Mouse (Mus musculus): Measurements from ENCODE around the gene Entpd7. TPM values are rescaled to one million over a fixed set of nuclear protein-coding genes. Genes with fewer than 3 reads are reported as not detected.

The Entpd7 gene
- 10 to 100 TPM; 15.9 to 16.7 TPM for total RNA-seq (2021)
- long read RNA-seq, full-length matches to known transcripts = 1 of 8 reads
- long read RNA-seq, partial matches to known transcripts = 0 of 8 reads
- long read RNA-seq, other reads (novel, unspliced or antisense) = 7 of 8 reads

- DNase-seq (ENCODE audit: low spot score in 2 of 2) = peak; percentile 98
Observed at GRCm38 (mm10) chr19:43689419-43690246, at the start of gene Entpd7. Gene Entpd7 (plus strand): TSS chr19:43689672.

- DNase-seq (ENCODE audit: low spot score in 2 of 2) = no peak
Observed at GRCm38 (mm10) chr19:43641833-43642232, 47.6 kb upstream of the Entpd7 start.

DNA sequence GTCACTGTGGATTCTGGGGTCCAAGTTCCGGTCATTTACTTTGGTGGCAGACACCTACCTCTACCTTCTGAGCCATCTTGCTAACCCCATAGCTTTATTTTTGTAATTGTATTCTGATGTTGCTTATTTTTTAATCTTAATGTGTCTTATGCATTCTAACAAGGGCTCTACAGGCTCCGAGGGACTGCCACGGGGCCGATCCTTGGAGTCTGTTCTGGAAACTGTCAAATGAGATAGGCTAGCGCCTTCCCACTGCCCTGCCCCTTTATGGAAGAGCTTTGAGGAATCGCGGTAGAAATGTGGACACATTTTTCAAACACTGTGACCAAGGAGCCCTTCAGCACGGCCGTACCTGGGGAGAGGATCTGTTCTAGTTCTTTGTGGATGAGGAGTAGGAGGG lies 46.6 kb upstream of the Entpd7 start:
- DNase-seq (ENCODE audit: low spot score in 2 of 2) = no peak

DNA sequence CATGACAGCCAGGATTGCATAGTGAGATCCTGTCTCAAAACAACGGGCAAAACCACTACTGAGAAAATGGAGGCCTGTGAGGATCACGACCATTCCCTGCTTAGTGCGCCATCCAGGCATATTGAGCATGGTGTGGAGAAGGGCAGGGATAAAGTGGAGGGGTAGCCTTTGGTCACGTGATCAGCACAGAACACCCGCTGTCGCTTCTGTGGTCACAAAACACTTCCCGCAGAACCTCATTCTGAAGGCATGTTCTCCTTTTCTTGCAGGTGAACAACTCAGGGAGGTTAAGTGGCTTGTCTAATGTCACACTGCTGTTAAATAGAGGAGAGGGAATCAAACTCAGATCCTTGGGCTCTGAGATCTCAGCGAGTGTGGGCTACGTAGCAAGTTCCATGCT lies 44.0 kb upstream of the Entpd7 start:
- no peak for DNase-seq (ENCODE audit: low spot score in 2 of 2)

DNA sequence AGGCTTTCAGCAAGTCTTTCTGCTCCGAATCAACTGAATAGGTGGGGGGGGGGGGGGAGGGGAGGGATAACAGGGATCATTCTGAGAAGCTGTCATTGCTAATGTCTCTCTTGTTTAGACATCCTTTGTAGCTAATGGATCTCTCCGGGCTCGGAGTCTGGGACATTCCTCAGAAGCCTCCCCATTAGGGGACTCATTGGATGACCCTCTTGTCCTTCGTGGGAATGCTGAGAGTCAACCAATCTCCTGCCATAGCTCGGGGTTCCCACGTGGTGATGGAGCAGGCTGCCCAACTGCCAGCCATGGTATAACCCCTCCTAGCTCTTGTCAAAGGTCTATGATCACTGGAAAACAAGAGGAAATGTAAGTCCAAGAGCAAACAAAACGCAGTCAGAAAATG lies 42.6 kb upstream of the Entpd7 start:
- DNase-seq (ENCODE audit: low spot score in 2 of 2) = no peak

DNA sequence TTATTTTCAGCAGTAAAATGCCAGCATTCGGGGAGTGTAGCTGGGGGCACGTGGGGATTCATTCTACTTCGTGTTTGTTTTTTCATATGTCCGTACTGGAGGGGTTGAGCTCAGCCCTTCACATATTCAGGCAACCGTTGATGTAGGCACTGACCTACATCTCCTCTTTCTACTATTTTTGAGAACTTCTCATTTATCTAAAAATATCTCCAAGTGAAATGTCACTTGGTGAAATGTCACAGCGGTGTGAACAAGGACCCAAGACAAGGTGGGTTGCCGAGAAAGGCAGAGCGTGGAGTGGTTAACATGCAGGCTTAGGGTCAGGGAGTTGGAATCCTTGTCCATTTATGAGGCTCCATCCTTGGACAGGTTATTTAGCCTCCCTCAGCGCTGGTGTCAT lies 42.2 kb upstream of the Entpd7 start:
- no peak for DNase-seq (ENCODE audit: low spot score in 2 of 2)

DNA sequence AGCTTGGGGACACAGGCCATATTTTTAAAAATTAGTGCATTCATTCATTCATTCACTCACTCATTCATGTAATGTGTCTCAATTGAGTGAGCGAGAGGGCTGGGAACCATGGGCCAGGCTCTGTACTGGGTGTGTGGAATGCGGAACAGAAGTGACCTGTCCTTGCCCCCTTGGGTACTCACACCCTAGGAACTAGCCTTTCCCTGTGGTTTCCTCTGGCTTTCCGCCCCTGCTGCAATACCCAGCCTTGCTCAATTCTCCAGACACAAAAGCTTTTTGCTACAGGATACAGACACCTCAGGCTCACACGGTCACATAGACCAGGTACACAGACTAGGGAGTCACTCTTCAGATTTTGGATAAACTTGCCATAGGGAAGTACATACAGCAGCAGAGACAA lies 41.1 kb upstream of the Entpd7 start:
- no peak for DNase-seq (ENCODE audit: low spot score in 2 of 2)

DNA sequence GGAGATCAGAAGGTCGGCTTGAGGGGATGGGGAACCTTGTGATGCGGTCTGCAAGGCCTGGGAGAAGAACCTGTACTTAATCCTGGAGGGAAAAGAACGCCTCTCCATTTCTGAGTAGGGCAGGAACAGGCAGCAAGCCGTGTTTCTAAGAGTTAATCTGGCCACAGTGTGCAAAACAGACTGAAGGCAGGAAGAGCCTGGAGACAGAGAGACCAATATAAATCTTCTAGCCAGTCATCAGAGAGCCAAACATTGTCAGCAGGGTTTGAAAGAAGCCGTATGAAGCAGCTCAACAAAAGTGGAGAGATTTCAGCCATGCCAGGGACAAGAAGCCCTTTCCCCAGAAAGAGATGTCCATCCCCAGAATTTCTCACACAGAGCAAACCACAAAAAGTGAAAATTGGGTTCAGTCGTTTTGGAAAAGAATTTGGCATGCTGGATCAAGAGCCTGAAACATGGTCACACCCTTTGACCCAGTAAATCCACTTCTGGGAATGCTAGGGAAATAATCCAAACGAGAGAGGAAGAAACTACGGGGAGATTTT lies 38.2 kb upstream of the Entpd7 start:
- DNase-seq (ENCODE audit: low spot score in 2 of 2) = no peak

DNA sequence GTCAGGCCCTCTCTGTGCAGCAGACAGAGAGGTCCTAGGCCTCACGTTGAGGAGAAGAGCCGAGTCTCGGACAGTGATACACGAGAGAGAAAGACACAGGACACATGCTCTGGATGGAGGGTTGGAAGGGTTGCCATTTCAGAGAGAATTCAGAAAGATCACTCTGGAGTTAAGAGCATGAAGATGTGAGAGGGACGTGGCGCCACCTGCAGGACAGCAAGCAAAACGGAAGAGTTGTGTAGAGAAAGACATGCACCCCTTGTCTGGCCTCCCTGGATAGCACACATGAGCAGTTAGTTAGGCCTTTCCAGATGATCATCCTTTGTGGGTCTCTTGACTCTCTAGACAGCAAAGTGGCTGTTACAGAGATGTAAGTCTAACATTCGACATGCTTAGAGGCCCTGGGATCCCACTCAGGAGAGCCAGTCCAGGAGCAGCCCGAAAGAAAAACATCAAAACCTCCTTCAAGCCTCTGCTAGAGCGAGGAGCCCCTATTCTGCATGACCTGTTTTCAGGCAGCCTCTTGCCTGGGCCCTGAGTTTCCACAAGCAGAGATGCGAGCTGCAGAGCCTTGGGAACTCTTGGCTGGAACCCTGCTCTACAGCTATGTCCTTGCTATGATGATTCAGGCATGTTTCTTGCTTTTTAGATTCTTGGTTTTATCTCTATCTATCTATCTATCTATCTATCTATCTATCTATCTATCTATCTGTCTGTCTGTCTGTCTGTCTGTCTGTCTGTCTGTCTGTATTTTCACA lies 33.6 kb upstream of the Entpd7 start:
- peak in 1 of 2 experiments; percentile 64 for DNase-seq (ENCODE audit: low spot score in 2 of 2)

- no peak for DNase-seq (ENCODE audit: low spot score in 2 of 2)
Observed at GRCm38 (mm10) chr19:43659632-43660031, 29.8 kb upstream of the Entpd7 start.

DNA sequence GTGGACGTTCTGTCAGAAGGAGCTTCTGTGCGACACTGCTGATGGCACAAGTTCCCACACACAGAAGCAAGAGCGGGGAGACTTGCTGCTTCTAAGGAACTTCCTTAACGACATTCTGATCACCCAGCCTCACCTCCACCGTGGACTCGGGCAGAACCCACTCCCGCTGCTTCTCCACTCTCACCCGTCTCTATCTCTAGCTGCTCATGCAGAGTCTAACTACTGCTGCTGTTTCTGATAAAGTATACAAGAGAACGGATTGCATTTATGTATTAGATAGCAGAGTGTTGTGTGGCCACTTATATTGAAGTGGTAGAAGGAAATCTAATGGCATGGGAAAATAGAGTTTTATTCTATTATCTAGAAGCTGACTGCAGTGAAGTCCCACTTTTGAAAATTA lies 28.7 kb upstream of the Entpd7 start:
- DNase-seq (ENCODE audit: low spot score in 2 of 2) = no peak

DNA sequence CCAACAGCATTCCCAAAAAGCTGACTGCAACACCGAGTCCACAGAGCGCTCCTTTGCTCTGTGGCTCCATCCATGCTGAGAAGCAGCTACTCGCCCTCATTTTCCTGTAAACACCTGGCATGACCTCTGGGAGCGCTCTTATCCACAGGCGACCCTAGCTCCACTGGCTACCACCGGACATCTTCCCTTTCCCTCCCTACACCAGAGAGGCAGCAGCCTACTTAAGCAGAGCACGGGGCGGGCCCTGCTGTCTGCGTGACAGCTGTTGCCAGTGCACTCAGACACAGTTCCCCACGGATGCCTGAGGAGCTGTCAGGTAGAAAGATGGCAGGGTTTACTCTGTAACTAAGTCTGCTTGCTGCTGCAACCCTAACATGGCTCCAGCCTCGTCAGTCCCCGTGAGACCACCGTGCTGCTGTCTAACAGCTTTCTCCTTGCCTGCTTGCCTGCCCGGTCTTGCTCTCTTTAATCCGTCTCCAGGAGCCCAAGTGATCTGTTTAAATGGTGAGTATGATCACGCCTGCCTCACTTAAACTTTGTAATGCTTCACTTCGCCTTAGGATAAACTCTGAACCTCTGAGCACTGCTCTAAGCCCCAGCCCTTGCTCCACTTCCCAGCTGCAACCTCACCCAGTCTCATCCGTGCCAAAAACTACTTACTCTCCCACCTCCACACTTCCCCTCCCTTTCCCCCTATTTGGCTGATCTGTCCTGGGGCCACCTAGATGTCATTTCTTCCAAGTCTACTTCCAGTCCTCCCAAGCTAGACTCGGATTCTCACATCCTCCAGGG lies 27.1 kb upstream of the Entpd7 start:
- DNase-seq (ENCODE audit: low spot score in 2 of 2) = no peak

DNA sequence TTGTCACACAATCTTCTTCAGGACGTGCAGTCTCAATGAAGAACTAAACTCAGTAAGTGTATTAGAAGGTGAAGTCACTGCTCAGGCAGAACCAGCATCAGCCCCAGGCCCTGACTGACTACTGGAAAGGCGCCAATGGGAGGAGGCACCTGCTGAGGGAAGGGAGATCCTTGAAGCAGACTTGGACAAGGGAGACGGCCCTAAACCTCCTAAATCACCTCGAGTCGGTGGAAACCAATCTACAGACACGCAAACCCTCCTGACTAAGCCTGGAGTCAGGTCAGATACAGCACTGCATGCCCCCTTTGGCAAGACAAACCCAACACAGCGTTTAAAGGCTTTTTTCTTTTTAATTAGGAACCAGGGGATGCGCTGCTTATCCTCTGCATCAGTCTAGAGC lies 26.0 kb upstream of the Entpd7 start:
- DNase-seq (ENCODE audit: low spot score in 2 of 2) = no peak

DNA sequence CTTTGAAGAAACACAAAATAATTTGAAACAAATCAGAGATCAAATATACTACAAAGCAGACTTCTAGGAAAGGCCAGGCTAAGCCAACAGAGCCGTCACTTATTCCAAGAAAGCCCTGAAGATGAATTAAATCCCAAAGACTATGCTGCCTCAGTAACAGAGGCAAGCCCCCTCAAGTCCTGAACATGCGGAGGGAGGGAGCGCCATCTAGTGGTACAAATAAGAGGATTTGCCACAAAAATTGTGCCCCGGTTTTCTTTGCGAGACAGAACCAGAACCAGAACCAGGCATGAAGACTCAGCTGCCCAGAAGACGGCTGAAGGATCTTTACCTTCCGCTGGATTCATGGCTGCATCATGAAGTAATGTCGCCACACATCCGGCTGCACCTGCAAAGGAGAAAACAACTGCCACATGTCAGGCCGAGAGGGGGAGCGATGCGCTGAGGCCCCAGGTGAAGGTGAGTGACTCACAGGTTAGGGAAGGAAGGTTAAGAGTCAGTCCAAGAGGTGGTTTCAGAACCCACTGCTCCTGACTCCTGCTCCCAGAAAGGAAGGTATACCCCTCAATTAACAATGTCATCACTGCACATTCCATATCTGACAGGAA lies 23.9 kb upstream of the Entpd7 start:
- DNase-seq (ENCODE audit: low spot score in 2 of 2) = peak in 1 of 2 experiments; percentile 65

GRCm38 (mm10) chr19:43666661-43667429 lies 22.6 kb upstream of the Entpd7 start:
- no peak for DNase-seq (ENCODE audit: low spot score in 2 of 2)

DNA sequence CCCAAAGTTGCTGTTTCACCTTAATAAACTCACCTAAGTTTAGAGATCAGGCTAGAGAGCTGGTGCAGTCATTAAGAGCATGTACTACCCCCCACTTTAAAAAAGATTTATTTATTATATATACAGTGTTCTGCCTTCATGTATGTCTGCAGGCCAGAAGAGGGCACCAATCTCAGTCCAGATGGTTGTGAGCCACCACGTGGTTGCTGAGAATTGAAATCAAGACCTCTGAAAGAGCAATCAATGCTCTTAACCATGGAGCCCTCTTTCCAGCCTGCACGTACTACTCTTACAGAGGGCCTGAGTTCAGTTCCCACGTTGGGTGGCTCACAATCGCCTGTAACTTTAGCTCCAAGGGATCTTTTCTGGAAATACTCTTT lies 22.1 kb upstream of the Entpd7 start:
- no peak for DNase-seq (ENCODE audit: low spot score in 2 of 2)

DNA sequence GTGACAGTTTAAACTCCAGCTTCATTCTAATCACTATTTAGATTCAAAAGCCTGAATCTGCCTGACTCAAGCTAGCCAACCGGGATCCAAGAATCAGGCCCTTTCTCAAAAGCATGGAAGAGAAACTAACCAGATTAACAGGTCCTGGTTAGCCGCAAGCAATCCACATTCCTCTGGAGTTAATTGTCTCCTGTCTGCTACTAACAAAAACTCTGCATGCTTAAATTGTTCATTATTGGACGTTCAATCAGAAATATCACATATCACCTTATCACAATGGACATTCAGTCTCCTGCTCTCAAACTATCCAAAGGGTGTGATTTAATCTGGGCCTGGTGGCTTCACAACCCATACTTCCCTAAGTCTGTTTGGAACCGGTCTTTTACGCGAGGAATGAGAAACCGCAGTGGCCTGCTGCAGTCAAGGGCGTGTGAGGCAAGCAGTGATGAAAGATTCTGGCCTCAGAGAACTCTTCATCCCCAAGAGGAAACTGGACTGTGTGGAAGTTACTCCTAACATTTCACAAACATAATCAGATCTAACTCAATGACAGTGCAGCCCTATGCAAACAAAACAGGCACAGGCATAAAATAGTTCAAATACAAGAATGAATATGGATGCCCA lies 20.2 kb upstream of the Entpd7 start:
- no peak for DNase-seq (ENCODE audit: low spot score in 2 of 2)

GRCm38 (mm10) chr19:43671054-43671453 lies 18.4 kb upstream of the Entpd7 start:
- no peak for DNase-seq (ENCODE audit: low spot score in 2 of 2)

DNA sequence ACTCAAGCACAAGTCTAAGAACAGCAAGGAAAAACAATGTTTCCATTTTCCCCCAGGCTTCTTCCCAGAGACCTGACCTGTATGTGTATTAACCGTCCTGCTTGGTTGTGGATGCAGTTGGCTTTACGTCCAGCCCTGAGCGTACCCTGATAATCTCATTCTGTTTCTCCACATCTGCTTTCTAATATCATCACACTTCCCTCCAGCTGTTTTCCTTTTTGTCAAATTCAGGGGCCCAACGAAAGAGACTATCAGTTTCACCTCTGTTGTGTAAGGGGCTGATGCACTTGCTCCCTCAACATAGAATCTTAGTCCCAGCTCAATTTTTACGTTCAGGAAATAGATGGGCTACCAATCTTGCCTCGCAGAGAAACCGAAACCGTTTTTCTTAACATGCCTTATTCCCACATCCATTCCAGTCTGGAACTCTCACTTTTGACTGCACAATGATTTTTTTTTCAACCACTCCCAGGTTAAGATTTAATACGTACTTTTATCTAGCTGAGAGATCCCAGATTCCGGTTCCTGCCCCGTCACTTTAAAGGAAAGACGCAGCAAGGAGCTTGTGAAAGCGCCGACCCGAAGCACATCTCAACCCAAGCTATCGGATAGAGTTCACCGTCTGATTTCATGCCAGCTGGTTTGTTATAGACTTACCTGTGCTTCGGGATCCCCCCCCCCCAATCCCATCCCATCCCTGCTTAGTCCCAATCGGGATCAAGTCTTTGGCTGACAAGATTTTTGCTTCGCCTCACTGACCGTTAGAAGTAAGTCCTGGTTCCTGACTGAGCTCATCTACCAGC lies 15.8 kb upstream of the Entpd7 start:
- DNase-seq (ENCODE audit: low spot score in 2 of 2) = no peak
